29 mouse cellular contexts compared by ENCODE assay signal in the genomic region with DNA sequence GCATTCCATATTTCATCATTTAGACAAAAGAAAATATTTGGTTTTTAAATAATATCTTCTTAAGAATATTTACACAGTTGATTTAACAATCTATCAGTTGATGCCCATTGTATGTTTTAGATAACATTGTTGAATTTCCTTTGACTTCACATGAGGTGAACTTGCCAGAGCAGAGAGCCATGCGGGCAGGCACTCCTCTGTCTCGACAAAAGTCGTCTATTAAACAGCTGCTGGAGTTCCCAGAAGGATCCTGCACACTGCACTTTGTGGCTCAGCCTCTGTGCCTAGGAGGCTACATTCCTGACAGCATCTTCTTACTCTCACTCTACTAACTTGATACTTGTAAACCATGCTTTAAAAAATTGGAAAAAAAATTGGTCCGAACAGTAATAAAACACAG.
DNase-seq lines count a peak whose midpoint lies in the region; ATAC-seq and TF ChIP-seq lines count a peak whose summit lies in the region.
"Had no signal": no experiment of that assay in that cellular context is flagged by ENCODE, and none has a peak within 500 bp of the region (broad histone marks: within the 10 kb centered on the region; RNA-seq: fewer than 3 reads in every experiment).

No protein-coding gene starts in this region.

- no peak overlapping the region for H3K9ac ChIP-seq in intestine, embryonic 14.5 days (ENCODE audit: low read length)
- H3K9ac ChIP-seq in intestine, postnatal 0 days (ENCODE audit: low read depth, low read length): no peak overlapping the region
- H3K9ac ChIP-seq in intestine, embryonic 15.5 days: no peak overlapping the region
- no peak overlapping the region for H3K9ac ChIP-seq in stomach, embryonic 15.5 days
- H3K9ac ChIP-seq: embryonic facial prominence, embryonic 12.5 days; heart, embryonic 15.5 days; hindbrain, embryonic 12.5 days; kidney, embryonic 15.5 days; liver, embryonic 14.5 days had no signal

- H3K36me3 ChIP-seq in intestine, embryonic 14.5 days (ENCODE audit: control insufficient read depth, insufficient read depth, low read length): no peaks in the 10 kb centered on the region
- H3K36me3 ChIP-seq in intestine, postnatal 0 days (ENCODE audit: control insufficient read depth, insufficient read depth): no peaks in the 10 kb centered on the region
- no peaks in the 10 kb centered on the region for H3K36me3 ChIP-seq in intestine, embryonic 15.5 days
- H3K36me3 ChIP-seq in stomach, embryonic 15.5 days: no peaks in the 10 kb centered on the region
- H3K36me3 ChIP-seq: embryonic facial prominence, embryonic 12.5 days; G1E; heart, embryonic 10.5 days; heart, embryonic 15.5 days; hindbrain, embryonic 12.5 days; kidney, embryonic 15.5 days had no signal

- H3K9me3 ChIP-seq in intestine, embryonic 14.5 days (ENCODE audit: control insufficient read depth, low read length): no peaks in the 10 kb centered on the region
- H3K9me3 ChIP-seq in intestine, postnatal 0 days (ENCODE audit: control insufficient read depth): no peaks in the 10 kb centered on the region
- no peaks in the 10 kb centered on the region for H3K9me3 ChIP-seq in intestine, embryonic 15.5 days
- no peaks in the 10 kb centered on the region for H3K9me3 ChIP-seq in stomach, embryonic 15.5 days
- H3K9me3 ChIP-seq: embryonic facial prominence, embryonic 12.5 days; heart, embryonic 10.5 days; heart, embryonic 15.5 days; hindbrain, embryonic 12.5 days; kidney, embryonic 15.5 days had no signal

- no peak overlapping the region for H3K4me2 ChIP-seq in intestine, embryonic 14.5 days (ENCODE audit: low read length)
- H3K4me2 ChIP-seq in intestine, postnatal 0 days (replicated peaks; ENCODE audit: low read depth): no peak overlapping the region
- H3K4me2 ChIP-seq in intestine, embryonic 15.5 days (replicated peaks): no peak overlapping the region
- H3K4me2 ChIP-seq in stomach, embryonic 15.5 days: no peak overlapping the region
- H3K4me2 ChIP-seq: embryonic facial prominence, embryonic 12.5 days; heart, embryonic 15.5 days; hindbrain, embryonic 12.5 days; kidney, embryonic 15.5 days had no signal

- 0 out of 2 replicates have a peak, but pooled peaks have one; percentile 58 for ATAC-seq in intestine, embryonic 14.5 days (replicated peaks; ENCODE audit: low FRiP score, low TSS enrichment, low read depth)
- ATAC-seq in intestine, postnatal 0 days: no peak
- ATAC-seq in intestine, embryonic 15.5 days: peak; percentile 58; the same call in 1 of the 2 replicates
- peak; percentile 75 for ATAC-seq in stomach, embryonic 15.5 days (ENCODE audit: insufficient read depth, low FRiP score, low read depth)
- no peak for ATAC-seq in granulocyte monocyte progenitor cell, adult 5-6 weeks (replicated peaks; ENCODE audit: poor library complexity, severe bottlenecking)
- ATAC-seq: forebrain, embryonic 14.5 days; hindbrain, postnatal 0 days; Patski had no signal

- TF ChIP-seq CTCF in intestine, postnatal 0 days (IDR thresholded peaks at IDR 0.05; ENCODE audit: low read depth): no peak

- 32% methylated on average over 4 of the region's 4 CpGs for WGBS in intestine, embryonic 14.5 days
- WGBS in intestine, postnatal 0 days: 42% methylated on average over 4 of the region's 4 CpGs
- 39% methylated on average over 4 of the region's 4 CpGs for WGBS in intestine, embryonic 15.5 days
- 33% methylated on average over 4 of the region's 4 CpGs for WGBS in stomach, embryonic 15.5 days

- H3K27me3 ChIP-seq in intestine, embryonic 14.5 days (replicated peaks; ENCODE audit: control insufficient read depth, insufficient read depth, low read length): no peaks in the 10 kb centered on the region
- H3K27me3 ChIP-seq in intestine, postnatal 0 days (replicated peaks; ENCODE audit: control insufficient read depth, insufficient read depth, low read length): no peaks in the 10 kb centered on the region
- no peaks in the 10 kb centered on the region for H3K27me3 ChIP-seq in intestine, embryonic 15.5 days (replicated peaks)
- 0 out of 2 replicates have a peak, but pooled peaks cover 3% of the 10 kb centered on the region for H3K27me3 ChIP-seq in stomach, embryonic 15.5 days (replicated peaks)
- H3K27me3 ChIP-seq: embryonic facial prominence, embryonic 12.5 days; heart, embryonic 15.5 days; hindbrain, embryonic 12.5 days; kidney, embryonic 15.5 days; Patski had no signal

- DNase-seq in intestine, embryonic 14.5 days (ENCODE audit: low spot score): no peak
- DNase-seq in lung, postnatal 10 days: peak; percentile 10
- no peak for DNase-seq in adrenal gland, adult (ENCODE audit: inconsistent age in 2 of 2, low spot score in 1 of 2)
- DNase-seq: adrenal gland, postnatal 25 days; cerebellum, adult 11-12 months; cerebellum, adult 9-11 months; embryo, embryonic 11 days; kidney, adult 18-20 months; kidney, postnatal 25 days; liver; midbrain, embryonic 14.5 days; right cerebral cortex, adult 18-20 months; spleen, adult 18-20 months; thymus, postnatal 25 days had no signal

- H3K4me1 ChIP-seq in intestine, embryonic 14.5 days (replicated peaks; ENCODE audit: control insufficient read depth, insufficient read depth, low read length): peaks cover 8% of the 10 kb centered on the region; the same call in 1 of the 2 replicates
- 0 out of 2 replicates have a peak, but pooled peaks cover 2% of the 10 kb centered on the region for H3K4me1 ChIP-seq in intestine, postnatal 0 days (replicated peaks; ENCODE audit: control insufficient read depth, insufficient read depth, low read length)
- H3K4me1 ChIP-seq in intestine, embryonic 15.5 days (replicated peaks): 0 out of 2 replicates have a peak, but pooled peaks cover 4% of the 10 kb centered on the region
- no peaks in the 10 kb centered on the region for H3K4me1 ChIP-seq in stomach, embryonic 15.5 days
- H3K4me1 ChIP-seq: embryonic facial prominence, embryonic 12.5 days; heart, embryonic 15.5 days; hindbrain, embryonic 12.5 days; kidney, embryonic 15.5 days had no signal

- H3K27ac ChIP-seq in intestine, embryonic 14.5 days (ENCODE audit: low read depth): no peak overlapping the region
- no peak overlapping the region for H3K27ac ChIP-seq in intestine, postnatal 0 days (ENCODE audit: low read depth, low read length)
- no peak overlapping the region for H3K27ac ChIP-seq in intestine, embryonic 15.5 days
- no peak overlapping the region for H3K27ac ChIP-seq in stomach, embryonic 15.5 days
- H3K27ac ChIP-seq: embryonic facial prominence, embryonic 12.5 days; heart, embryonic 10.5 days; heart, embryonic 15.5 days; hindbrain, embryonic 12.5 days; hindbrain, postnatal 0 days; kidney, embryonic 15.5 days; liver, embryonic 14.5 days; macrophage had no signal

- H3K4me3 ChIP-seq in intestine, embryonic 14.5 days (ENCODE audit: low read depth, low read length): no peak overlapping the region
- no peak overlapping the region for H3K4me3 ChIP-seq in intestine, postnatal 0 days (ENCODE audit: low read depth, low read length)
- no peak overlapping the region for H3K4me3 ChIP-seq in intestine, embryonic 15.5 days (replicated peaks)
- H3K4me3 ChIP-seq in stomach, embryonic 15.5 days (replicated peaks): no peak overlapping the region
- H3K4me3 ChIP-seq: embryonic facial prominence, embryonic 12.5 days; heart, embryonic 10.5 days; heart, embryonic 15.5 days; hindbrain, embryonic 12.5 days; kidney, embryonic 15.5 days had no signal

Comparison
In these comparisons a context has a peak if more than half of its experiments do, and no peak if none do; other contexts are left out.
1. ATAC-seq: peak in intestine, embryonic 14.5 days (single experiment), intestine, embryonic 15.5 days (single experiment) and stomach, embryonic 15.5 days (single experiment); none in intestine, postnatal 0 days (single experiment) and granulocyte monocyte progenitor cell, adult 5-6 weeks (single experiment).